Mouse (Mus musculus) limb, embryonic 10.5 days (tissue): ENCODE measurements at regions not wholly inside any gene's neighbourhood (a gene's known extent, or its start where the extent isn't known, plus 50 kb on each side); places are given as distances from the start of the nearest gene placed in this dataset.

Experiments used
- DNase-seq: peaks from one replicate; pipeline ENCODE4 v3.0.0-alpha.2; 2017; ENCODE audit warnings: low spot score
- H3K27ac ChIP-seq: fragments of 300-500 bp; sonication (generic); 2 replicates; pipeline ENCODE4 v1.5.1; 2016; ENCODE audit warnings: mild to moderate bottlenecking
- H3K27me3 ChIP-seq: fragments of 300-500 bp; sonication (generic); 2 replicates; pipeline ENCODE4 v1.6.1; 2016; ENCODE audit warnings: low read depth, mild to moderate bottlenecking; ENCODE audit not compliant: poor library complexity, severe bottlenecking
- H3K36me3 ChIP-seq: fragments of 300-500 bp; sonication (generic); 2 replicates; pipeline ENCODE4 v1.6.1; 2016; ENCODE audit warnings: mild to moderate bottlenecking, moderate library complexity
- H3K4me1 ChIP-seq: fragments of 300-500 bp; sonication (generic); 2 replicates; pipeline ENCODE4 v1.6.1; 2016
- H3K4me3 ChIP-seq: fragments of 300-500 bp; sonication (generic); 2 replicates; pipeline ENCODE4 v1.5.1; 2016; ENCODE audit warnings: mild to moderate bottlenecking, moderate library complexity
- H3K9me3 ChIP-seq: fragments of 300-500 bp; sonication (generic); replicated peaks from 2 replicates; pipeline ENCODE4 v1.6.1; 2016; ENCODE audit warnings: mild to moderate bottlenecking
- WGBS: fragments of 180-500 bp; shearing (Covaris S2); methylation state at CpG from one replicate; pipeline ENCODE4 v1.1.7; 2016; 5-methylcytosine and 5-hydroxymethylcytosine counted together

DNA sequence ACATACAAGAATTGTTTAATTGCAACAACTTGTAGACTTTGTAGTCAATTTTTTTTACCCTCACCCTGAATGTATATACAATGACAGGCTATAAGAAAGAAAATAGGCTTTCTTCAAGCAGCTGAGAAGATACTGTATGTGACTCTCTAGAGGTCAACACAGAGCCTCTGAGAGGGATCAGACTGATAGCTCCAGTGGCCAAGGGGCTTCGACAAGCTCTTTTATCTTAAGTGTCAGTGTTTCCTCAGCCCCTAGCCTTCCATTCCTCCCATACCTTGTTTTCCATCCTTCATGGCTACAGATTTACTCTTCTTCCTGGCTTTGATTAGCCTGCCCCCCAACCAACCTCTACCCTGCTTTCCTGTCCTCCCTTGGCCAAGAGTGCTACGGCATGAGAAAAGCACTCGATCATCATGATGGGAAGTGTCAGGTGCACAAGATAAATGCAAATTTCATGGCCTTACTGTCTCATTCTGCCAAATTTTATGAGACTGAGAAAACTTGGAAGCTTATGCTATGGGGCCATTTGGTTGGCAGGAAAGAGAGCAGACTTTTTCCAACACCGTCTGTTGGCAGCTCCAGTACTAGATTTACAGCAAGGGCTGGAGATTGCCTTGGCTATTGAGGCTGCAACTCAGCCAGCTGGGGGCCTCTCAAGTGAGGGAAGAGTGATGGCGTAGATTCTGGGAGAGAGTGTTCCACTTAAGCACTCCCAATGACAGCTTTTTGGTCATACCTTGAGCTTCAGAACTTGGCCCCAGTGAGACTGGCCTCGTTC, 484.3 kb upstream of the Etaa1 start:
- Histone ChIP-seq H3K27ac (no peak overlapping the region), H3K4me3 (no peak overlapping the region), H3K4me1 (no peaks in the 10 kb centered on the region), H3K27me3 (no peaks in the 10 kb centered on the region), H3K36me3 (no peaks in the 10 kb centered on the region), H3K9me3 (no peaks in the 10 kb centered on the region)
- DNase-seq: no peak
- WGBS: 46% methylated on average over 6 of the region's 6 CpGs

DNA sequence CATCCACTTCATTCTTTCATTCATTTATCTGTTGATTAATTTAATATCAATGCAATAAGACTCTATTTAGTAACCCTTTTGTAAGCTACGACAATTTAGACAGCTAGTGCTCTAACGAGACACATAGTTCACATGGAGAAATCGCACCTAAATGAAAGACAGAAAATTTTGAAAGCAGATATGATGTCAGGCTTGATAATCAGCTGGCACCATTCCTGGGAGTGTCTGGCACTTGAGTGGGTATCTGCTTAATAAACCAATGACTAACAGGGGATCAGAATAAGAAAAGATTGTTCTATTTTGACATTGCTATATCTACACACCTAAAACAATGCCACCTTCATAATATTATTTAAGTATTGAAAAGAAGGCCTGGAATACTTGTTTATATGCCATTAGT, 467.4 kb upstream of the Etaa1 start:
- H3K27me3 ChIP-seq: no peaks in the 10 kb centered on the region
- H3K9me3 ChIP-seq: no peaks in the 10 kb centered on the region
- no peak overlapping the region for H3K27ac ChIP-seq
- H3K4me3 ChIP-seq: no peak overlapping the region
- no peaks in the 10 kb centered on the region for H3K36me3 ChIP-seq
- H3K4me1 ChIP-seq: no peaks in the 10 kb centered on the region
- WGBS: 94% methylated on average over 3 of the region's 3 CpGs
- no peak for DNase-seq

DNA sequence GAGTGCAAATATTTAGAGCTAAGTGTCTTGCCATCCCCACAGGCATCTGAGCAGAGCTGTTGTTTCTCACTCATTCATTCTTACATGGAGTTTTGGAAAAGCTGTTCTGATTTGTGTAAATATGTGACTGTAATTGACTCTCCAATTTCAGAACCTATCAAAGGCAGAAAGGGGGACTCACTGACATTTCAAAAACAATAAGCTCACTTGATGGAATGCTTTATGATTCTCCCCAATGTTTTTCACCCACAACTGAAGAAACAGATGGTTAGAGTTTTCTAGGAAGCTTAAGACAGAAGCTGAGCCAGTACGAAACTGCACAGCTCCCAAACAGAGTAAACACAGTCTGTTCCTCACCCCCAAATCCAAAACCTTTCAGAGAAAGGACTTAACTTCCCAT, 460.1 kb upstream of the Etaa1 start:
- Histone ChIP-seq H3K27me3 (no peaks in the 10 kb centered on the region), H3K9me3 (no peaks in the 10 kb centered on the region), H3K4me3 (no peak overlapping the region), H3K27ac (no peak overlapping the region), H3K4me1 (no peaks in the 10 kb centered on the region), H3K36me3 (no peaks in the 10 kb centered on the region)
- 71% methylated on average over 1 of the region's 1 CpGs for WGBS
- no peak for DNase-seq

DNA sequence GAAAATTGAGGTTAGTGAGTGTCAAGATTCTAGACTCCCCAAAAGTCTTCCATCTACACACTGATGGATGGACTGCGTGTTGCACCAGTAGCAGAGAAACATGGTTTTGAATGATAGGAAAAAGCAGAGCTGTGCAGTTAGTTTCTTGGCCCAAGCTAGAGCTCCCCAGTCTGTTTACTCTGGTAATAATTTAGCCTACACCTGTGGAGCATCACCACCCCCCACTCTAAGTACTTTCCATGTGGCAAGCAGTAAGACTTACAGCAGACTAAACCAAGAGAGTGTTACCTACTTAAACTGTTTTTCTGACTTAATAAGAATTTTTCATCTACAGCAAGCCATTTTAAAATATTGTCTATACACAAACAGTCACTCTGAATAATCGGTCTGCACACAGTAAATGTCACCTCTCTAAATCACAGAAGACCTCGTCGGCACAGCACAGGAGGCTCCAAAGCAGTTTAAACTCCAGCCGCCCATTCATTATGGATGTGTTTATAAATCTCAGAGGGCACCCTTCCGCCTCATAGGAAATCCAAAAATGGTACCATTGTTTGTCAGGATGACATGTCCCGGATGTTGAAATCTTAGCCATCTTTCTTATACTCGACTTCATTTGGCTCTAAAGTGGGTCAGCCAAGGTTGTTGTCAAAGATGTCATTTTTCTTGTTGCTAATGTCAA, 454.5 kb upstream of the Etaa1 start:
- H3K36me3 ChIP-seq: no peaks in the 10 kb centered on the region
- no peak overlapping the region for H3K27ac ChIP-seq
- H3K4me3 ChIP-seq: no peak overlapping the region
- peaks cover 5% of the 10 kb centered on the region; the same call in 1 of the 2 replicates for H3K4me1 ChIP-seq
- no peaks in the 10 kb centered on the region for H3K9me3 ChIP-seq
- 79% methylated on average over 8 of the region's 8 CpGs for WGBS
- DNase-seq: no peak
- no peaks in the 10 kb centered on the region for H3K27me3 ChIP-seq

DNA sequence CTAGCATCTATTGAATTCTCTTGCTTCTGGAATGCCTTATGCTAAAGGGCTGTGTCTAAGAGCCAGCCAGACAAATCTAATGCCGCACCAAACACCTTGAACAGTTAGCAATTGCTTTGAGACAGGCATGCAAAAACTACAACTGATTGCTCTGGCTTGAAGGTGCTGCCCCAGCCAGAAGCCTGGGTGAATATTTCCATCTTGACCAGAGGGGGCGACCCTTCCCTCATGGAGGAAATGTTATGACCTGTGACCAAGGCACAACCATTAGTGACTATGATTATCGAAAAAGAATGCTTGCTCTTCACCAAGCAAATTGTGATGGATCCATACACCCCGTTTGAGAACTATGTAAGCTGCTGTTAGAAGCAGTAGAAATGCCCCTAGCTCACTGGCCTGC, 445.9 kb upstream of the Etaa1 start:
- Histone ChIP-seq H3K4me1 (peaks cover 8% of the 10 kb centered on the region), H3K36me3 (no peaks in the 10 kb centered on the region), H3K27ac (no peak overlapping the region), H3K4me3 (no peak overlapping the region), H3K9me3 (no peaks in the 10 kb centered on the region), H3K27me3 (no peaks in the 10 kb centered on the region)
- DNase-seq: no peak
- WGBS: 76% methylated on average over 4 of the region's 4 CpGs

DNA sequence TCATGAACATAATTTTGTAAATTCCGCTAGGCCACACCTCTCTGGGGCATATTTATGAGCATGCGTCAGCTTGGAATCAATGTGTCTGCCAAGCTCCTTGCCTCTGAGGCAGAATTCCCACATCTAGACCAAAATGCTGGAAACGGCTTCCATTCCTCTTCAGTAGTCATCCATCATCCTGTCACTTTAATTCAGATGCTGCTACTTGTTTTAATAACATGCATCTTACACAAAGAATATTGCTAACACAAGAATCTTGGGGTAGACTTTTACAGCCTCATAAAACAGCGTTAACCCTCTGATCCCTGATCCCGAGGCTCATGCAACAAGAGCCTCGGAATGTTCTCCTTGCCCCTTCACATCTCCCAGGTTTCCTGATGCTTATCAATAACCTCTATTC, 442.7 kb upstream of the Etaa1 start:
- no peaks in the 10 kb centered on the region for H3K9me3 ChIP-seq
- H3K27ac ChIP-seq: no peak overlapping the region
- H3K4me3 ChIP-seq: no peak overlapping the region
- peaks cover 8% of the 10 kb centered on the region for H3K4me1 ChIP-seq
- 47% methylated on average over 6 of the region's 6 CpGs for WGBS
- H3K36me3 ChIP-seq: no peaks in the 10 kb centered on the region
- no peaks in the 10 kb centered on the region for H3K27me3 ChIP-seq
- no peak for DNase-seq

DNA sequence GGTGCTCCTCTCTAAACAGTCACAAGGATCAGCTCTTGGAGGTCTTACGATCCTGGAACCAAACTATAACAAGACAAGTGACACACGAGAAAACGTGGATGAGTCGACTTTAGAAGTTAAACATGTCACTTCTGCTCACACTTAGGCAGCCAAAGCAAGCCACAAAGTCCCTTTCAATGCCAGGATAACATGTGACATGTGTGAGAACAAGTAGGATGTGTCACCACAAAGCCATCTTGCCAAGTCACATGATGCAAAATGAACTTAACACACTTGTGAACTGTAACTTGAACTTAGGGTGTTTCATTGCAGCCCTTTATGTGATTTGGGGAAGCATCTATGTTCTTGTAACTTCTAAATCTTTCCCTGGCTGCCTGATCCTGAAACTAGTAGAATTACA, 442.0 kb upstream of the Etaa1 start:
- WGBS: 93% methylated on average over 4 of the region's 4 CpGs
- peaks cover 8% of the 10 kb centered on the region for H3K4me1 ChIP-seq
- no peaks in the 10 kb centered on the region for H3K9me3 ChIP-seq
- H3K27ac ChIP-seq: no peak overlapping the region
- no peak overlapping the region for H3K4me3 ChIP-seq
- H3K27me3 ChIP-seq: no peaks in the 10 kb centered on the region
- no peak for DNase-seq
- H3K36me3 ChIP-seq: no peaks in the 10 kb centered on the region

DNA sequence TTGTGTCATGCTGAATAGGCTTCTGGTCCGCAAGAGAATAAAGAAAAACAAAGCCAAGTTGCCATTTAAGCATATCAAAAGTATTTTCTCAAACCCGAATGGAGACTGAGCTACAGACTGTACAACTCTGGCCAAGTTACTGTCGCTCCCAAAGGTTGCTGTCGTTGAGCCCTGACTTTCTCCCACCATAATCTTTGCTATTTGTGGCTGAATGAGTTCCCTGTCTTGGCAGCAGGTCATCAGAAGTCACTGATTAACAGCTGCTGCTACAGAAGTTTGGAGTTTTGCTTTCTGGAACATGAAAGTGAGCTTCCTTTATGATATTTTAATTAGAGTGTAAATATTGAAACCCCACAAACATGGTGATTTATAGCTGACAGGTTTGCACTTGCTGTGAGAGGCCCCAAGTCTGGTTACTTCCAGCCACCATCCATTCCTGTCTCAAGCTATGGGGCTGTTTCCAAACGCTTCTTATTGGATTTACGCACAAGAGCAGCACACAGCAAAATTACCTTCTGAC, 419.2 kb upstream of the Etaa1 start:
- Histone ChIP-seq H3K27me3 (no peaks in the 10 kb centered on the region), H3K4me3 (no peak overlapping the region), H3K36me3 (no peaks in the 10 kb centered on the region), H3K27ac (no peak overlapping the region), H3K4me1 (no peaks in the 10 kb centered on the region), H3K9me3 (no peaks in the 10 kb centered on the region)
- DNase-seq: no peak
- WGBS: 87% methylated on average over 6 of the region's 6 CpGs

DNA sequence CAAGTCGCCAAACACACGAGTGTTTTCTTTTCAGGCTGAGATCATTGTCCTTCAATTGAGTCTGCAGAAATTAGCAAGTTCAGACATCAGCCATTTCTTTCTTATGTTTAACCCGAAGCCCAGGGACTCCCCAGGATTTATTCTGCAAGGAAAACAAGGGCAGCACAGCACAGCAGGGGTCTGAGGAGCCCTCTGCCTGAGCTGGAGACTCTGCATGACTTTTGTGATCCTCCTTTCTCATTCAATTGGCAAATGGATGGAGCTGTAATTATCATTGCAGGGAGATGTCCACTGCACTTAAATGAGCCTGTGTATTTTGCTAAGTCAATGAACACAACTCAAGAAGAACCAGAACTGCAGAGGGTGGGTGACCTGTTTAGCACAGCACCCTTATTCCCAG, 417.6 kb upstream of the Etaa1 start:
- Histone ChIP-seq H3K4me3 (no peak overlapping the region), H3K27me3 (no peaks in the 10 kb centered on the region), H3K9me3 (no peaks in the 10 kb centered on the region), H3K36me3 (no peaks in the 10 kb centered on the region), H3K4me1 (no peaks in the 10 kb centered on the region), H3K27ac (no peak overlapping the region)
- 38% methylated on average over 3 of the region's 3 CpGs for WGBS
- no peak for DNase-seq

DNA sequence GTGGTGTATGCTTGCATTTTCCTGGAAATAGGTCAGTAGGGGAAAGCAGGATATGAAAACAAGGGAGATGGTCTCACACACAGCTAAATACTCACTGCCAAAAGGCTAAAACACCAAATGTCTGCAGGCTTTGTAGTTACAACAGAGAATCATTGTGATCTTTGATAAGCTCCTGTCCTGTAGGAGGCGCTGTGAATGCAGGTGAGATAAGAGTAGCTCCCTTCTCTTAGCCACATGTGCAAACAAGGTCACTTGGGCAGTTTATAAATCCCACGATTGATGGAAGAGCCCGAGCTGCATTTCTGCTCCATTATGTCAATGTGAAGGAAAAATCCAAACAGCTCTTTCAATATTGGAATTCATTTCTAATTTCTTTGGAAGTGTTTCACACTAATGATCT, 417.2 kb upstream of the Etaa1 start:
- Histone ChIP-seq H3K36me3 (no peaks in the 10 kb centered on the region), H3K27ac (no peak overlapping the region), H3K27me3 (no peaks in the 10 kb centered on the region), H3K4me1 (no peaks in the 10 kb centered on the region), H3K4me3 (no peak overlapping the region), H3K9me3 (no peaks in the 10 kb centered on the region)
- no peak for DNase-seq
- WGBS: 30% methylated on average over 3 of the region's 3 CpGs

DNA sequence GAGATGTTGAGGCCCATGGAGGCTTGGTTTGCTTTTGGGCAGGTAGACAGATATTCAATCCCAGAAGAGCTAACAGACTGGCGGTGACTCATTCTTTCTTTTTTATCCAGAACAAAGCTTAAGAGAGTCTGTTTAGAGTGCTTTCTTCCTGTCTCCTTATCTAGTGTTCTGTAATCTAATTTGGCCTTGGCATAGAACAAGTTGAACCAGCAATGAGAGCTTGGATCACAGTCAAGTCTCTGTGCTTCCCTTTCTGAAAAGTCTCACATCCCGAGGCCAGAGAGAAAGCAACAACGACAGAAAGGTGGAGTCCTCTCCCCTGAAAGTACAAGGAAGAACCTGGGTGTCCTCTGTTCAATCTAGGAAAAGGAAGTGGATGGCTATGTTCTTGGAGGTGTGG, 401.2 kb upstream of the Etaa1 start:
- no peaks in the 10 kb centered on the region for H3K9me3 ChIP-seq
- no peak overlapping the region for H3K4me3 ChIP-seq
- no peaks in the 10 kb centered on the region for H3K27me3 ChIP-seq
- DNase-seq: no peak
- 86% methylated on average over 3 of the region's 3 CpGs for WGBS
- H3K36me3 ChIP-seq: no peaks in the 10 kb centered on the region
- H3K27ac ChIP-seq: no peak overlapping the region
- H3K4me1 ChIP-seq: peaks cover 6% of the 10 kb centered on the region

DNA sequence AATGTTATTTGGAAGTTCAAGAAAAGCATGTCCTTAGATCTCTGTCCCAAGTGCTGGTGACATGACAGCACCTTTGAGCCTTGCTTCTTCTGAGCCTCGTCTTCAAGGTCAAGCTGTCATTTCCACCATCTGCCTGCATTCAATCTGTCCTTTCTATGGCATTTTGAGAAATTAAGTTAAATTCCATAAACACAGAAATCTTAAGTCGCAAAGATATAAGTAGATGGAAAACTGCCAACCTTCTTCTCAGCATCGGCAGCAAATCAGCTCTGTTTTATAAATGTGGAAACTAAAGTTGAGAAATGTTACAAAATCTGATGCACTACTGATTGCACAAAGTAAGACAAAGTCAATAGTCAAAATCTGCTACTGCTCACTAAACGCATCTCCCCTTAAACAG, 400.5 kb upstream of the Etaa1 start:
- Histone ChIP-seq H3K27me3 (no peaks in the 10 kb centered on the region), H3K4me3 (no peak overlapping the region), H3K27ac (no peak overlapping the region), H3K36me3 (no peaks in the 10 kb centered on the region), H3K9me3 (no peaks in the 10 kb centered on the region), H3K4me1 (peaks cover 6% of the 10 kb centered on the region)
- 88% methylated on average over 4 of the region's 4 CpGs for WGBS
- DNase-seq: no peak

DNA sequence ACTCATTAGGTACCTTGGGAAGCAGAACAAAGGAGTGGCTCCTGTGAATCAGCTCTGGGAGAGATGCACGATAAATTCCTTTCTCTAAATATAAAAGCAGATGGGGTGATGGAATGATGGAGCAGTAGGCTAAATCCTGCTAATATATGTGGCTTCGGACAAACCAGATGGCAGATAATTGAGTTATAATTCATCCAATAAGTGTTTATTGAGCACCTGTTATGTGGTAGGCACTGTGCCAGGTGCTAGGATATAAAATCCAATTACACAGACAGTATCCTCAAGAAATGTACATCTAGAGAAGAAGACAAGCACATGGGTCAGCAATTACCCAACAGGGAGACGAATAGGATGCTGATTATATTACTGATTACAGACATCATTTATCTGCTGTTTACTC, 394.2 kb upstream of the Etaa1 start:
- no peak overlapping the region for H3K4me3 ChIP-seq
- WGBS: 84% methylated on average over 3 of the region's 3 CpGs
- no peaks in the 10 kb centered on the region for H3K36me3 ChIP-seq
- no peak overlapping the region for H3K27ac ChIP-seq
- no peak for DNase-seq
- no peaks in the 10 kb centered on the region for H3K4me1 ChIP-seq
- H3K27me3 ChIP-seq: no peaks in the 10 kb centered on the region
- no peaks in the 10 kb centered on the region for H3K9me3 ChIP-seq
